Mouse (Mus musculus): ENCODE results near the gene Foxk1.

DNA sequence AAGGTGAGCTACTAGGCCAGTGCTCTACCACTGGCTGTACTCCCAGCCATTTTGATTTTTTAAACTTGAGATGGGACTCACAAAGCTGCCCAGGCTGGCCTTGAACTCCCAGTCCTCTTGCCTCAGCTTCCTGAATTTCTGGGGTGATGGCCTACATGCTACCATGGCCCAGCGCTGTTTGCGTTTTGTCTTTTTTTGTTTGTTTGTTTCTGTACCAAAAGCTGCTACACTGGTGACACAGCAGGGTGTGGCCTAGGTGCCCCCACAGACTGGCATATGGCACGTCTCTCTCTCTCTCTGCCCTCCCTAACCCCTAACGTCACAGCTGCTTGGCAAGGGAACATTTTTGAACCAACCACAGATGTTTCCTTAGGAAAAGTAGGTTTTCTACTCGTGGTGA, 58.5 kb downstream of the Foxk1 start:
- no peak for TF ChIP-seq CTCF (conservative IDR thresholded peaks at IDR 0.05; ENCODE audit: low read length)
- TF ChIP-seq POU5F1 (IDR thresholded peaks at IDR 0.05; ENCODE audit: borderline replicate concordance, low read length): no peak

All from E14TG2a.4 (cell line).